Mouse (Mus musculus): Measurements from ENCODE around the gene Dpp6. TPM values are rescaled to one million over a fixed set of nuclear protein-coding genes. Genes with fewer than 3 reads are reported as not detected.

Dpp6 gene
- polyA plus RNA-seq, 1 experiment: not detected

DNA sequence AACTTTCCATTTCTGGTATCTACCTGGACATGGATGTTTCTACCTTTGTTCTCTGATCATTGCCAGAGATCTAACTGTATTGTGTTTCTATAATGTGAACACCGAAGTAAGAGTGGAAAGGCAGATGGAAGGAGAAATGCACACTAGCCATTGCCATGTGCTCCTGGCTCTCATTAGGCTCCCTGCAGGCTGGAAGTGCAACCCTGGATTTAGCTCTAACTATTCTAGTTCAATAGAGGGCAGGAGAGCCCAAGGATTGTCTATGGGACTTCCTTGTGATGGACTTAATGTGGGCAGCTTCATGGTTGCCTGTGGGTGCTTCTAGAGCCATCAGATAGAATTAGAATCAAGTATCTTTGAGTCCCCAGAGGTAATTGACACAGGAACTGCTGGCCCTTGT is 291.2 kb downstream of the Dpp6 start:
- 89% methylated on average over 1 of the region's 1 CpGs for WGBS
- Histone ChIP-seq H3K27ac (ENCODE audit: control insufficient read depth, insufficient read depth, low read depth, low read length, poor library complexity) (no peak overlapping the region), H3K4me3 (replicated peaks; ENCODE audit: control insufficient read depth, low read depth, low read length) (no peak overlapping the region), H3K4me1 (ENCODE audit: control insufficient read depth, insufficient read depth, low read length) (no peaks in the 10 kb centered on the region)
- TF ChIP-seq CTCF (IDR thresholded peaks at IDR 0.05; ENCODE audit: control insufficient read depth, insufficient read depth, low read length): no peak
- no peak for TF ChIP-seq POLR2A (IDR thresholded peaks at IDR 0.05; ENCODE audit: borderline replicate concordance, control insufficient read depth, low read depth, low read length)

DNA sequence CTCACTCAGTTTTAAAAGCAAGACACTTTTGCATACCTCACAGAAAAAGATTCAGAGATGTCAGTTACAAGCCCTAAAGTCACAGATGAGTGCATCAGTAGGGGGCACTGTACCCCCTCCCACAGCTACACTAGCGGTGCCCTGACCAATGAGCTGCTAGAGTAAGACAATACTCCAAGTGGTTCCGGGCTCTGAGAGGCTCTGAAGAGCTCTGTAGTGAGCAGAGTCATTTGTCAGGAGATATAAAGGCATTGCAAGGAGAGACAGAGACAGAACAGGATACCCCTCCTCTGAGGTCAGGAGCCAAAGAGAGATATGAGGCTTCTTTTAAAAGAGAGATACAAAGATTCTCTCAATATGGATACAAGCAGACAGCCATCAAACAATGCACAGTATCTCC is 305.5 kb downstream of the Dpp6 start:
- Histone ChIP-seq H3K27ac (ENCODE audit: control insufficient read depth, insufficient read depth, low read depth, low read length, poor library complexity) (no peak overlapping the region), H3K4me1 (ENCODE audit: control insufficient read depth, insufficient read depth, low read length) (no peaks in the 10 kb centered on the region), H3K4me3 (replicated peaks; ENCODE audit: control insufficient read depth, low read depth, low read length) (no peak overlapping the region)
- 37% methylated on average over 2 of the region's 2 CpGs for WGBS
- TF ChIP-seq CTCF (IDR thresholded peaks at IDR 0.05; ENCODE audit: control insufficient read depth, insufficient read depth, low read length) (no peak), POLR2A (IDR thresholded peaks at IDR 0.05; ENCODE audit: borderline replicate concordance, control insufficient read depth, low read depth, low read length) (no peak)

DNA sequence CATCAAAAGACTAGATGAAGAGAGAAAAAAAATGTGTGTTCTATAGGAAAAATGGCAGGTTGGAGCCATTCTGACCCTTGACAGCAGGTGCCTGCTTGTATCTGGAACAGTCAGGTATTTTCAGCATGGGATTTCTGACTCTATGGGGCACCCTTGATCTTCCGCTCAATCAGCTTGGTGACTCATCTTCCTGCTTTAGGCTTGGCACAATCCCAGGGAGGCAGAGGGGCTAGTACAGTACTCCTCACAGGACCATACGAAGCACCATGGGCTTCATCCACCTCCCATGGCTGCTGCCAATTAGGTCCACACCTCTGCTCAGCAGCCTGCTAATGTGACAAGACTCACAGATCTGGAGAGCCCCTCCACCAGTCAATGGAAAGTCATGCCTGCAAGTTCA is 305.9 kb downstream of the Dpp6 start:
- TF ChIP-seq CTCF (IDR thresholded peaks at IDR 0.05; ENCODE audit: control insufficient read depth, insufficient read depth, low read length) (no peak), POLR2A (IDR thresholded peaks at IDR 0.05; ENCODE audit: borderline replicate concordance, control insufficient read depth, low read depth, low read length) (no peak)
- no peak overlapping the region for H3K27ac ChIP-seq (ENCODE audit: control insufficient read depth, insufficient read depth, low read depth, low read length, poor library complexity)
- no peak overlapping the region for H3K4me3 ChIP-seq (replicated peaks; ENCODE audit: control insufficient read depth, low read depth, low read length)
- WGBS: 58% methylated on average over 2 of the region's 2 CpGs
- H3K4me1 ChIP-seq (ENCODE audit: control insufficient read depth, insufficient read depth, low read length): no peaks in the 10 kb centered on the region

DNA sequence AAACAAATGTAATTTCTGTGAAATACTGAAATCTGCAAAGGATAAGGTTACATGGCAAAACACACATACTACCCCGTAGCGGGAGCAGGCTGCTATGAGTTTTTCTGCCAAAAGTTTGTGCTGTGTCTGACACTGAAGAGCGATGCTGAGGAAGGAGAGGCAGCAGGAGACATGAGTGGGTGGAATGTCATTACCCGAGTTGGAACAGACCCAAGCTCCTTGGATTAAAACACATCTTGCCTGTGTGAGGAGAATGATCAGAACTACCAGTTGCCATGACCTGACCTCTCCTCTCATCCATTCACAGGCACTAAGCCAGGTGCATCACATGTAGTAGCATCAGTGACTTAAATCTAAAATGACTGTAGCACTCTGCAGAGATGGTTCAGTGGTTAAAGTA is 309.0 kb downstream of the Dpp6 start:
- no peak for TF ChIP-seq POLR2A (IDR thresholded peaks at IDR 0.05; ENCODE audit: borderline replicate concordance, control insufficient read depth, low read depth, low read length)
- no peak for TF ChIP-seq CTCF (IDR thresholded peaks at IDR 0.05; ENCODE audit: control insufficient read depth, insufficient read depth, low read length)

DNA sequence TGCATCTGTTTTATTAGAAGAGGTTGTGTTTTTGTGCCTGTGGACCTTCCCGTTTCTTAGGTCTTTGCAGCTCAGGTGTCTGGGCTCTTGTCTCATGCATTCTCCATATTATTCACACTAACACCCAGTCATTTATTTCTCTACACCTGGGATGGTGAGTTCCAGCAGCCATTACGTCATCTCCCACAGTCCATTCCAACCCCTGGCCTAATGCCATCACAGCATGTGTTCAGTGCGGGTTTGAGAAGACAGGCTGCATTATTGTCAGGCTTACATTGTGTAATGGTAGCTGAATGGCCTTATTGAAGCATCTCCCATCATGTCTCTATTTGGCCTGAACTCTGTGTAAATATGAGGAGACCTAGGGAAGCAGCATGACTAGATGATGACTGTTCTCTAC is 316.2 kb downstream of the Dpp6 start:
- WGBS: 68% methylated on average over 3 of the region's 3 CpGs

More for the DNA sequence above, 309.0 kb downstream of the Dpp6 start:
- no peaks in the 10 kb centered on the region for H3K4me1 ChIP-seq (ENCODE audit: control insufficient read depth, insufficient read depth, low read length)
- 72% methylated on average over 4 of the region's 4 CpGs for WGBS
- H3K4me3 ChIP-seq (replicated peaks; ENCODE audit: control insufficient read depth, low read depth, low read length): no peak overlapping the region
- H3K27ac ChIP-seq (ENCODE audit: control insufficient read depth, insufficient read depth, low read depth, low read length, poor library complexity): no peak overlapping the region

DNA sequence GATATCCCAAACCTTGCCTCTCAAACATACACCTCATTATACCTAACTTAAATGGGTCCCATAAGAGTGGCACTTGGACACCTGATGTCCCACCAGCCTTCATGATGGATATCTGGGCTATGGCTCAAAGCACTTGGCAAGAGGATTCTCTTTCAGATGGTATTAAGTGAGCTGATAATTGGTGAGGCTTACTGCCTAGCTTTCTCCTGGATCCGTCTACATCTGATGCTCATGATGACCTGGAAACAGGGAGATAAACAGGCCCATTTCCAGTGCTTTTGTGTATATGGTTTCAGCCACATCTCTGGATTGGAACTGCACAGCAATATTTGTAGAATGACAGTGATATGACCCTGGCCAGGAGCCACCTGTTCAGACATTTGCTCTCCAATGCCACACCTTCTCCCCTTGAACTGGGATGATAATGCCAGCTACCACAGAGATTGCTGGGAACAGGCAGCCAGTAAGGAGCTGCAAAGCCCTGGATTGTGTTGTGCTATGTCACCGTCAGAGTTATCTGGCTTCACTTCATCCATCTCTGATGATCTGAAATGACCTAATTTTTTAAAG is 317.5 kb downstream of the Dpp6 start:
- H3K4me1 ChIP-seq (ENCODE audit: control insufficient read depth, insufficient read depth, low read length): no peaks in the 10 kb centered on the region
- H3K27ac ChIP-seq (ENCODE audit: control insufficient read depth, insufficient read depth, low read depth, low read length, poor library complexity): no peak overlapping the region
- no peak overlapping the region for H3K4me3 ChIP-seq (replicated peaks; ENCODE audit: control insufficient read depth, low read depth, low read length)
- 75% methylated on average over 2 of the region's 2 CpGs for WGBS
- TF ChIP-seq POLR2A (IDR thresholded peaks at IDR 0.05; ENCODE audit: borderline replicate concordance, control insufficient read depth, low read depth, low read length): no peak
- TF ChIP-seq CTCF (IDR thresholded peaks at IDR 0.05; ENCODE audit: control insufficient read depth, insufficient read depth, low read length): no peak

More for the DNA sequence above, 316.2 kb downstream of the Dpp6 start:
- TF ChIP-seq CTCF (IDR thresholded peaks at IDR 0.05; ENCODE audit: control insufficient read depth, insufficient read depth, low read length) (no peak), POLR2A (IDR thresholded peaks at IDR 0.05; ENCODE audit: borderline replicate concordance, control insufficient read depth, low read depth, low read length) (no peak)
- H3K27ac ChIP-seq (ENCODE audit: control insufficient read depth, insufficient read depth, low read depth, low read length, poor library complexity): no peak overlapping the region
- no peak overlapping the region for H3K4me3 ChIP-seq (replicated peaks; ENCODE audit: control insufficient read depth, low read depth, low read length)
- no peaks in the 10 kb centered on the region for H3K4me1 ChIP-seq (ENCODE audit: control insufficient read depth, insufficient read depth, low read length)

DNA sequence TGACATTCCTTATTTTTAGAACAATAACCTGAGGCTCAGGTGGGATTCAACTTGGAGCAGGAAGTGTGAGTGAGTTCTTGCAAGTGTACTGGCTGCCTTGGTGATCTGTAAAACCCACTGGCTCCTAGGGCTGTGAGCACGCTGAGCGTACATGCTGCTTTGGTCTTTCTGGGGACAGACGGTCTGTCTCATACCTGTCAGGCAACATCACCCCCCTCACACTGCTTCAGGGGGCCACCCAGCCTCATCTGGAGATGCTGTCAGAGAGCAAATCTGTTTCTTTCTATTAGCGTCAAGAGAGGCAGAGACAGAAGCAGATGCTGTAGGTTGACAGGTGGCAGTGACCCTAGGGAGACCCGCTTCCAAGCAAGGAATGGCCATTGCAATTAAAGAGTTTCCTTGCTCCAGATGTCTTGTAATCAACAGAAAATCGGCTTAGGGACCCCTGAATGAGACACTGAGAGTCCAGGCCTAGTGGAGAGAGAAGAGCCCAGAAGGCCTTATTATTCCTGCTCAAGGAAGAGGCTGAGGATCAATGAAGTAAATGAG is 330.5 kb downstream of the Dpp6 start:
- Histone ChIP-seq H3K27ac (ENCODE audit: control insufficient read depth, insufficient read depth, low read depth, low read length, poor library complexity) (no peak overlapping the region), H3K4me1 (ENCODE audit: control insufficient read depth, insufficient read depth, low read length) (no peaks in the 10 kb centered on the region), H3K4me3 (replicated peaks; ENCODE audit: control insufficient read depth, low read depth, low read length) (no peak overlapping the region)
- 79% methylated on average over 6 of the region's 6 CpGs for WGBS
- no peak for TF ChIP-seq POLR2A (IDR thresholded peaks at IDR 0.05; ENCODE audit: borderline replicate concordance, control insufficient read depth, low read depth, low read length)
- TF ChIP-seq CTCF (IDR thresholded peaks at IDR 0.05; ENCODE audit: control insufficient read depth, insufficient read depth, low read length): no peak

DNA sequence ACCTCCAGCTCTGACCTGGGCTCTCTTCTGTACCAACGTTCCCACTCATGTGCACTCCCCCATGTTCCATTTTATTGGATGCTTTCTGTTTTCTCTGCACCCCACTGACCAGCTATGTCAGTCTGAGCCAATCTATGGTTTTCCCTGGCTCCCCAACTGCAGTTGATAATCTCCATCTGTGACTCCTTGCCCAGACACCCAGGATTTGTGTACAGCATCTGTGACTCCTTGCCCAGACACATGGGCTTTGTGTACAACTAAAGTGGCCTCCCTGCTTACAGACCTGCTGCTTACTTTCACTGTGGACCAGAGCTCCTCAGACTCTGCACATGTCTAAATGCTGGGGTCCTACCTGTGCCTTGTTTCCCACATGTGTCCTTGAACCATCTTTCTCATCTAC is 334.0 kb downstream of the Dpp6 start:
- TF ChIP-seq POLR2A (IDR thresholded peaks at IDR 0.05; ENCODE audit: borderline replicate concordance, control insufficient read depth, low read depth, low read length) (no peak), CTCF (IDR thresholded peaks at IDR 0.05; ENCODE audit: control insufficient read depth, insufficient read depth, low read length) (no peak)
- Histone ChIP-seq H3K4me3 (replicated peaks; ENCODE audit: control insufficient read depth, low read depth, low read length) (no peak overlapping the region), H3K27ac (ENCODE audit: control insufficient read depth, insufficient read depth, low read depth, low read length, poor library complexity) (no peak overlapping the region), H3K4me1 (ENCODE audit: control insufficient read depth, insufficient read depth, low read length) (no peaks in the 10 kb centered on the region)
- 63% methylated on average over 1 of the region's 1 CpGs for WGBS

DNA sequence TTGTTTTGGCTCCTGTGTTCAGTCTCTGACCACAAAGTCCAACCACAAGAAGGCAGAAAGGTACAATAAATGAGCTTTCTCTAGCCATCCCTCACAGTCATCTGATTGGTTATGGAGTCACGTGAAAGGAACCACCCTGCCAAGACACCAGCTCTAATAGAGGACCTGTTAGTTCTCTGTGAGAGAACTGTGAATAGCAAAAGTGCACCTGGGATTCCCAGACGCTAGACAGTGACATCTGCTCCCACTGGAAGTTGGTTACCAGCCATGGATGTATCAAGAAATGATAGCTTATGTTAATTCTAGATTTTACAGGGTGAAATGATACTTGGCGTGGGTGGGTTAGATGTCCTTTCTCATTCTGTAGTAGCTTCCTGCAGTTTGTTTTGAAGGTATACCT is 338.7 kb downstream of the Dpp6 start:
- TF ChIP-seq CTCF (IDR thresholded peaks at IDR 0.05; ENCODE audit: control insufficient read depth, insufficient read depth, low read length): no peak
- TF ChIP-seq POLR2A (IDR thresholded peaks at IDR 0.05; ENCODE audit: borderline replicate concordance, control insufficient read depth, low read depth, low read length): no peak

More for the DNA sequence above, 338.7 kb downstream of the Dpp6 start:
- no peak overlapping the region for H3K4me3 ChIP-seq (replicated peaks; ENCODE audit: control insufficient read depth, low read depth, low read length)
- H3K4me1 ChIP-seq (ENCODE audit: control insufficient read depth, insufficient read depth, low read length): no peaks in the 10 kb centered on the region
- WGBS: 59% methylated on average over 3 of the region's 3 CpGs
- no peak overlapping the region for H3K27ac ChIP-seq (ENCODE audit: control insufficient read depth, insufficient read depth, low read depth, low read length, poor library complexity)

Data from bone marrow, adult 2 months (tissue).